Mouse (Mus musculus) kidney, adult 10 weeks (tissue): ENCODE measurements around the gene Rbfox2. TPM values are rescaled to one million over a fixed set of nuclear protein-coding genes. Genes with fewer than 3 reads are reported as not detected.

Experiments used
- polyA plus RNA-seq: library from polyadenylated mRNA; stranded (reverse); fragments of 350-450 nt; fragmentation: Illumina TruSeq; extraction: RNeasy Lipid Tissue Mini Kit (QIAGEN cat#74804); gene quantifications from one replicate; pipeline ENCODE4 v1.2.3, GENCODE M21; 2014; ENCODE audit warnings: low read depth, low replicate concordance

Rbfox2 gene
- polyA plus RNA-seq, result 14.4 TPM

DNA sequence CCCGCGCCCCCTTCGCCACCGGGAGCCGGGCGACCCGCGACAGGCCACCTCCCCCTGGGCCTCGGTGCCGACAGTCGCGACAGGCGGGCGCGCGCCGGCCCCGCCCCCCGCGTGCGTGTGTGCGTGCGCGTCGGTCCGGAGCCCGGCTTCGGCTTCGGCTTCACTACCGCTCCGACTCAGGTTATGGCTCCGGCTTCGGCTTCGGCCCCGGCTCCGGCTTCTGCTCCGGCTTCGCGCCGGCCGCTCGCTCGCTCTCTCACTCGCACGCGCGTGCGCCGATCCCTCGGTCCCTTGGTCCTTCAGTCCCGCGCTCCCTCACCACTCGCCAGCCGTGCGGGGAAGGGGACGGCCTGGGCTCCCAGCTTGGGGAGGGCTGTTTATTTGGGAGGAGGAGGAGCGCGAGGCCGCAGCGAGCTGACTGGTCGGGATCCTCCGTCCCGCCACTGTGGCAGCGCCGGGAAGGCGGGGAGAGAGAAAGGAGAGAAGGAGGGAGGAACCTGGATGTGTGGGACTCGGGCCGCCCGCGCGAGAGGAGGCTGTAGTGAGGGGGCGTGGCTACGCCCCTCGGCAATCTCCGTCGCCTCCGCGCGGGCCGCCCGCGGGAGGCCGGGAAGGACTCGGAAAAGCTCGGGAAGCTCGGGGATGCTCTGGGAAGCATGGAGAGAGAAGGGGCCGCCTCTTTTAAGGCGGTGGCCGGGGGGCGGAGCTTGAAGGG is at the start of gene Rbfox2:
Gene Rbfox2 (minus strand): TSS at position 458 of the 715 bp plus-strand sequence.

DNA sequence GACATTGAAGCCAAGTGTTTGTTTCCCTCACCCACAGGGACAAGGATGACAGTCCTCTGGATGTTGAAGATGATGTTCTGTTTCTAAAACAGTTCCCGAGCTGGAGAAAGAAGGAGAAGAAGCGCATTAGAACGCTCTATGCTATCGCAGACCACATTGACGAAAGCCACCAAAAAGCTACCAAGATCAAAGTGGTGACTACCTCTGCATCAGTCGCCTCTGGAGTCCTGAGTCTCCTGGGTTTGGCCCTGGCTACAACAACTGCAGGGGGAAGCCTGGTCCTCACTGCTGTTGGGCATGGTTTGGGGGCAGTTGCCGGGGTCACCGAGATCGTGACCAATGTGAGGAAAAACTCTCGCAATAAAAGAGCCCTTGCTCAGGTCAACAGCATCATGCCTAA is 256.2 kb downstream of the Rbfox2 start, which contains the start of gene Mb:
Gene Mb (minus strand): TSS at position 101 of the 400 bp plus-strand sequence.

DNA sequence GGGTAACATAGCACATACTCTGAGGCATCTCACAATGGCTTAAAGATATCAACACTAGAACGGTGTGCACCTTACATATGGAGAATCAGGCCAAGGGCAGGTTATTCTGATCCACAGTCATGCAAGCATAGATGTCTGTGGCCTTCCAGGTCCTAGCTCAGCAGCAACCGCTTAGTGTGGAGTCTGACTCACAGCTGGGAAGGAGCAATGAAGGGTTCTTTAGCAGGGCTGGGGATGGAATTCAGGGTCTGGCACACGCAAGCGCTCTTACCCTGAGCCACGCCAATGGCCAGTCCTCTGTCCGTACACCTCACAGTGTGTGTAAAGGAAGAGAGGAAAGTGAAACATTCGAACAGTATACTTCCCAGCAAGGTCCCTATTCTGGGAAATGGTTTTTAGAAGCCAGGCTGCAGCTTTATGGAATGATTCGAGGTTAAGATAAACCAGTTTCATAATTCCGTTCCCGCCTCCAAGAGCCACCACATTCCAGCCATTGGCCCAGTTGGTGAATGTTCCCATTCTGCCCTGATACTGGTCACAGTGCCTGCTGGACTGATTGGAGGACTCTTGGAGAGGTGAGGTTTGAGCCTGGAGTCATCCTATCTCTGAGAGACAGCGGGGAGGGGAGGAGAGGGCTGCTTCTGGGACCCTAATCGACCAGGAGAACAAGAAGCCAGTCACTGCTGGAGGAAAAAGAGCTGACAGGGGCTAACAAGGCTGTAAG is 262.0 kb downstream of the Rbfox2 start, which contains the start of gene Apol6:
Gene Apol6 (plus strand): TSS at position 133 of the 724 bp plus-strand sequence.

Other genes with a start within 250 kb of the Rbfox2 start
- gene Apol7a, start 92.1 kb upstream of the Rbfox2 start, polyA plus RNA-seq, result not detected
- 0.28 TPM for gene Apol9a, start 104.1 kb upstream of the Rbfox2 start, polyA plus RNA-seq
- not detected for gene Apol7b, start 140.5 kb upstream of the Rbfox2 start, polyA plus RNA-seq
- gene Apol10a, start 170.0 kb upstream of the Rbfox2 start, polyA plus RNA-seq, result 0.20 TPM
- not detected for gene Apol11a, start 201.3 kb upstream of the Rbfox2 start, polyA plus RNA-seq
- not detected for gene Apol7c, start 226.3 kb upstream of the Rbfox2 start, polyA plus RNA-seq